Mouse (Mus musculus) stomach, postnatal 0 days (tissue): Measurements from ENCODE around the gene Cmtm6. TPM values are rescaled to one million over a fixed set of nuclear protein-coding genes. Genes with fewer than 3 reads are reported as not detected.

Experiments used
- ATAC-seq: fragments of 200-750 bp; cut with Nextera tagmentation; 2 replicates; pipeline ENCODE4 v1.8.0; 2017; ENCODE audit not compliant: low FRiP score, low TSS enrichment
- DNase-seq: peaks from one replicate; pipeline ENCODE4 v3.0.0-alpha.2; 2016; ENCODE audit warnings: low spot score
- H3K27ac ChIP-seq: fragments of 300-500 bp; sonication (generic); replicated peaks from 2 replicates; pipeline ENCODE4 v1.5.1; 2014; ENCODE audit warnings: mild to moderate bottlenecking, control low read depth
- H3K27me3 ChIP-seq: fragments of 300-500 bp; sonication (generic); 2 replicates; pipeline ENCODE4 v1.6.1; 2014; ENCODE audit warnings: low read length; ENCODE audit not compliant: control insufficient read depth, insufficient read depth
- H3K36me3 ChIP-seq: fragments of 300-500 bp; sonication (generic); 2 replicates; pipeline ENCODE4 v1.6.1; 2014; ENCODE audit warnings: low read length, mixed read lengths; ENCODE audit not compliant: control insufficient read depth, insufficient read depth
- H3K4me1 ChIP-seq: fragments of 300-500 bp; sonication (generic); replicated peaks from 2 replicates; pipeline ENCODE4 v1.6.1; 2014; ENCODE audit warnings: antibody characterized with exemption; ENCODE audit not compliant: control insufficient read depth, insufficient read depth
- H3K4me2 ChIP-seq: fragments of 300-500 bp; sonication (generic); replicated peaks from 2 replicates; pipeline ENCODE4 v1.6.1; 2014; ENCODE audit warnings: low read depth, mild to moderate bottlenecking, control low read depth, moderate library complexity
- H3K4me3 ChIP-seq: fragments of 300-500 bp; sonication (generic); 2 replicates; pipeline ENCODE4 v1.5.1; 2014; ENCODE audit warnings: low read depth, low read length, control low read depth
- H3K9ac ChIP-seq: fragments of 300-500 bp; sonication (generic); 2 replicates; pipeline ENCODE4 v1.6.1; 2014; ENCODE audit warnings: mild to moderate bottlenecking, low read length, control low read depth, mixed read lengths
- H3K9me3 ChIP-seq: fragments of 300-500 bp; sonication (generic); 2 replicates; pipeline ENCODE4 v1.6.1; 2016; ENCODE audit warnings: low read length; ENCODE audit not compliant: control insufficient read depth
- CTCF ChIP-seq: IDR thresholded peaks from 2 replicates; pipeline ENCODE4 v1.5.1; 2016; ENCODE audit warnings: antibody characterized with exemption, low read depth, mild to moderate bottlenecking, moderate library complexity
- EP300 ChIP-seq: optimal IDR thresholded peaks from 2 replicates; pipeline ENCODE3; 2016; ENCODE audit warnings: antibody characterized with exemption
- WGBS: fragments of 180-500 bp; shearing (Covaris S2); extraction: QIAGEN DNeasy Blood & Tissue Kit; methylation state at CpG from one replicate; pipeline ENCODE4 v1.1.7; 2014; 5-methylcytosine and 5-hydroxymethylcytosine counted together
- polyA plus RNA-seq: library from polyadenylated mRNA; unstranded; fragments of >200 nt; fragmentation: Nextera tagmentation; extraction: Ambion mirVana; gene quantifications from 2 replicates; pipeline ENCODE4 v1.2.1, GENCODE M21; 2015

The Cmtm6 gene
- polyA plus RNA-seq, 1 experiment from 2014 or later: 50.9 TPM

- no peak for TF ChIP-seq CTCF
- TF ChIP-seq EP300: no peak
- WGBS: 80% methylated on average over 6 of the region's 6 CpGs
- H3K9me3 ChIP-seq: no peaks in the 10 kb centered on the region
- H3K4me2 ChIP-seq: no peak overlapping the region
- ATAC-seq (no peak), DNase-seq (no peak)
- H3K4me3 ChIP-seq: no peak overlapping the region
- H3K4me1 ChIP-seq: no peaks in the 10 kb centered on the region
- H3K36me3 ChIP-seq: peaks cover 2% of the 10 kb centered on the region; the same call in 1 of the 2 replicates
- no peak overlapping the region for H3K9ac ChIP-seq
- H3K27ac ChIP-seq: no peak overlapping the region
- no peaks in the 10 kb centered on the region for H3K27me3 ChIP-seq
Measured at GRCm38 (mm10) chr9:114699262-114699661, 31.7 kb upstream of the Cmtm6 start.

GRCm38 (mm10) chr9:114699882-114700665 lies 30.8 kb upstream of the Cmtm6 start:
- no peaks in the 10 kb centered on the region for H3K9me3 ChIP-seq
- no peak overlapping the region for H3K4me3 ChIP-seq
- no peak overlapping the region for H3K27ac ChIP-seq
- H3K4me2 ChIP-seq: no peak overlapping the region
- no peak overlapping the region for H3K9ac ChIP-seq
- WGBS: 90% methylated on average over 15 of the region's 16 CpGs
- ATAC-seq: no peak
- TF ChIP-seq CTCF (no peak), EP300 (no peak)
- H3K4me1 ChIP-seq: no peaks in the 10 kb centered on the region
- no peaks in the 10 kb centered on the region for H3K27me3 ChIP-seq
- no peaks in the 10 kb centered on the region; the same call in 1 of the 2 replicates for H3K36me3 ChIP-seq
- DNase-seq: no peak

- ATAC-seq: no peak
- 71% methylated on average over 2 of the region's 2 CpGs for WGBS
Measured at GRCm38 (mm10) chr9:114701031-114701430, 29.9 kb upstream of the Cmtm6 start.

GRCm38 (mm10) chr9:114701921-114702320 lies 29.0 kb upstream of the Cmtm6 start:
- no peak for DNase-seq
- Histone ChIP-seq H3K4me2 (no peak overlapping the region), H3K36me3 (peaks cover 5% of the 10 kb centered on the region), H3K9me3 (no peaks in the 10 kb centered on the region), H3K27me3 (no peaks in the 10 kb centered on the region), H3K4me3 (no peak overlapping the region), H3K27ac (no peak overlapping the region), H3K9ac (no peak overlapping the region), H3K4me1 (no peaks in the 10 kb centered on the region)
- TF ChIP-seq CTCF (no peak), EP300 (no peak)
- no peak for ATAC-seq
- 81% methylated on average over 4 of the region's 4 CpGs for WGBS

More at GRCm38 (mm10) chr9:114701031-114701430, 29.9 kb upstream of the Cmtm6 start:
- Histone ChIP-seq H3K4me2 (no peak overlapping the region), H3K9ac (no peak overlapping the region), H3K27ac (no peak overlapping the region), H3K27me3 (no peaks in the 10 kb centered on the region), H3K4me1 (no peaks in the 10 kb centered on the region), H3K36me3 (peaks cover 4% of the 10 kb centered on the region), H3K4me3 (no peak overlapping the region), H3K9me3 (no peaks in the 10 kb centered on the region)
- no peak for DNase-seq
- TF ChIP-seq CTCF (no peak), EP300 (no peak)

- Histone ChIP-seq H3K36me3 (peaks cover 13% of the 10 kb centered on the region), H3K4me3 (no peak overlapping the region), H3K4me1 (no peaks in the 10 kb centered on the region), H3K4me2 (no peak overlapping the region), H3K9me3 (no peaks in the 10 kb centered on the region), H3K27ac (no peak overlapping the region), H3K27me3 (no peaks in the 10 kb centered on the region), H3K9ac (no peak overlapping the region)
- WGBS: 92% methylated on average over 4 of the region's 4 CpGs
- ATAC-seq: no peak
- no peak for DNase-seq
- no peak for TF ChIP-seq CTCF
- TF ChIP-seq EP300: no peak
Measured at GRCm38 (mm10) chr9:114707805-114708204, 23.1 kb upstream of the Cmtm6 start.

GRCm38 (mm10) chr9:114710345-114710744 lies 20.6 kb upstream of the Cmtm6 start:
- DNase-seq: no peak
- Histone ChIP-seq H3K36me3 (peaks cover 16% of the 10 kb centered on the region), H3K9ac (no peak overlapping the region), H3K9me3 (no peaks in the 10 kb centered on the region), H3K4me3 (no peak overlapping the region), H3K27me3 (no peaks in the 10 kb centered on the region), H3K27ac (no peak overlapping the region), H3K4me1 (no peaks in the 10 kb centered on the region), H3K4me2 (no peak overlapping the region)
- TF ChIP-seq EP300 (no peak), CTCF (peak; percentile 63)
- no peak for ATAC-seq
- WGBS: 73% methylated on average over 7 of the region's 7 CpGs
